Mouse (Mus musculus) cerebellum, postnatal 25 days (tissue): ENCODE data around the gene Gm3448.
"Not testable (repeated sequence)": the region's sequence is repeated elsewhere in the genome, so short reads cannot be mapped to it uniquely, and the experiment has no call there.

Source experiments
- DNase-seq, 2 experiments: peaks; one replicate each; pipeline ENCODE4 v3.0.0; 2021; ENCODE audit warnings: mixed read lengths in 2 of 2

Gene Gm3448

GRCm38 (mm10) chr17:15041175-15041729 is at the start of gene Gm3448, which contains the start of the genes Ermard and Tcte3:
Gene Gm3448, minus strand, starts transcription at chr17:15041537.
Gene Ermard, plus strand, starts transcription at chr17:15041208.
Gene Tcte3, minus strand, starts transcription at chr17:15041488.
- DNase-seq = peak; percentile 67 to 69

DNA sequence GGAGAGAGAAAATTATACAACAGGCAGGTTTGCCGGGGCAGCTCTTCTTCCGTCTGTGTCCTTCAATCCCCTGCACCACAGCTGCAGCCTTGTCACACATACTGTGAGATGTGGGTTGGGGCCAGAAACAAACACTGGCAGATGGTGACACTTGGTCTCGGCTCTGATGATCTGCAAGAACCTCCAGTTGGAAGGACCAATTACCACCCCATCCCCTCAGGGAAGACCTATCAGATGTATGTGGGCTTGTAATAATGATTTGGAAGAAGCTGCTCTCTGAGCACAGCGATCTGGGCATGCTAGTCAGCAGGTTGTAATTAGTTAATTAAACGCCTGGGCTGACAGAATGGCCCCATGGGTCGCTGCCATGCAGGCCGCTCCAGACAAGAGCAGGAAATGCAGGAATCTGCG is 47.3 kb upstream of the Gm3448 start:
- peak; percentile 15 to 41 for DNase-seq

DNA sequence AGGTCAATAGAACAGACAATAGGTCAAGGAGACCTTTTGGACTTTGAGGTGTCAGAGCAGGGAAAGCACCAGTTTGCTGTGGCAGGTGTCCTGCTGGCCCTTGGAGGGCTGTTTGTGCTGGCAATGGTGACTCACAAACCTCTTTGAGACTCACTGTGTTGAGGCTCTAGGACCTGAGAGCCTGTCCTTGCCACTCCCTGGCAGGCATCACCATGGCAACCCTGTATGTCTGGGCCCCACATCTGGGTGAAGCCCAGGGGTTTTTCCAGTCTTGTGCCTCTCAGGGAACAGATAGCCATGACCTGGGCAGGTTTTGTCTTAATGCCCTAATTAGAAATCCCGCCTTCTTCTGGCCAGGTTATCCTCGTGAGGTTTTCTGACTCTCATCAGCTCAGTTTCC is 46.8 kb upstream of the Gm3448 start:
- DNase-seq = peak in 1 of 2 experiments; percentile 12

DNA sequence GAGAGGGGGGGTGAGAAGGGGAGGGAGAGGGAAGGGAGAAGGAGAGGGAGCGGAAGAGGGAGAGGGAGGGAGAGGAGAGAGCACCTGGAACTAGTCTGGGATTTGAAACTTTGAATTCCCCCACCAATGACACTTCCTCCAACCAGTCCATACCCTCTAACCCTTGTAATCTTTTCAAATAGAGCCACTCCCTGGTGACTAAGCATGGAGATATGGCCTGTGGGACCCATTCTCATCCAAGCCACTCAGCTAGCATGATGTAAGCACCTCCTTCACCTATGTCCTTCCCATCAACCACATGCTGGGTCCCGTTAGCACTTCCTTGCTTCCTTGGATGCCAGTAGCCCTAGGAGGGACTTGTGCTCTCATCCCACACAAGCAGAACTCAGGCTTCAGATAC is 43.7 kb upstream of the Gm3448 start:
- no peak for DNase-seq

DNA sequence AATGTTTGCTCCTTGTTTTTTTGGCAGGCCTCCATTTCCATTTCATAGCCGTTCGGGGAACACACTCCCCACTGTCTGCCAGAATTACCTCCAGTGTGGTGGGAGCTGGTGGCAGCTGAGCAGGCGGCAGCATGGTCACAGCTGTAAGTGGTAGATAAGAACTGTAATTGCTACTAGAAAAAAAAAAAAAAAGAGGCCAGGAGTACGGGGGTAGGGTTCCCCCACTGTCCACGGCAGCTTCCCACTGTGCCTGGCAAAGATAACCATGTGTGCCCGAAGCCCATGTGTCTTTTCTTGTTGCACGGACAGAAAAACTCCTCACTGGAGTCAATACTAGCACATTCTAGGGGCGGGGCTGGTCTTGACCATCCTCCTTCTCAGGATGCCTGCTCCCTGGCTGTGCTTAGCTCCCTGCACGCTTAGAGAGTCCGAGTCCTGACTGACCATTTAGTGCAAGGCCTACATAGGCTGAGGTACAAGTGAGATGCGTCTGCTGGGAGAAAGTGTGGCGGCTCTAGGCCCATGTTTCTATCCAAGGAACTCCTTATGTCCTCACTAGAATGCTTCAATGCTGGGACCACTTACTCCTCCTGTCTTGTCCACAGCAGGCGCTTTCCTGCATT is 43.0 kb upstream of the Gm3448 start:
- no peak for DNase-seq

DNA sequence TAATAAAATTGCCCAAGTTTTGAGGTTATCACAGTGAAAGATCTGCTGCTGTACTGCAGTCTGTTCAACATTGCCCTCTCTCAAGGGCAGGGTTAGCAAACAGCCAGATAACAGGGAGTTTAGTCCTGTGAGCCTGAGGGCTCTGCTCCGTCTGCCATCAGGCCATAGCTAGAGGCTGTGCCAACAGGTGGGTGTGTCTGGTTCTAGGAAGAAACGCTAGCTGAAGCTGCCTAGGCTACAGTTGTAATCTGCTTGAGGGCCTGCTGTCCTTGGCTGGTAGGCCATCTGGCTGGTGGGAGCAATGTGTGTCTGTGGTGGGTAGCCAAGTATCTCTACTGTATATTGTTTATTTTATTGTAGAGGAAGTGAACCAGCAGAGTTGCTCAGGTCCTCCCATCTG is 36.2 kb upstream of the Gm3448 start:
- peak in 1 of 2 experiments; percentile 28 for DNase-seq

GRCm38 (mm10) chr17:15075033-15075432 is 33.7 kb upstream of the Gm3448 start:
- DNase-seq = no peak

- DNase-seq = no peak
These were observed 30.9 kb upstream of the Gm3448 start for GRCm38 (mm10) chr17:15072211-15072610.

DNA sequence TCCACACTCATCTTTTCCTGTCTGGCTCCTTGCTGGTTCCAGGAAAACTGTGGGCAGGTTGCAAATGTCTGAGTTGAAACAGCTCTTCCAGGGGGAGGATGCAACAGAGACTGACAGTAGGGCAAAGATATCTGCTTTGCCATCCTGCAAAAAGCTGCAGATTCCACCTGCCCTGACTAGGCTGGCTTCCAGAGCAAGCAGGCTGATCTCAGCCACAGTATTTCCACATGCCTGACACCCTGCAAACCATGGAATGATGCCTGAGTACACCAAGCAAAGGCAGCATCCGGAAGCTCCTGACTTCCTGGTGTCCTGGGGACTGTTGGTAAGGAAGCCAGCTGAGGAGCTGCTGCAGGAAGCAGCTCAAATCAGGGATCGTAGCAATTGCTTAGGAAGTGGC is 27.8 kb upstream of the Gm3448 start:
- peak in 1 of 2 experiments; percentile 21 for DNase-seq

GRCm38 (mm10) chr17:15068040-15068792 is 26.9 kb upstream of the Gm3448 start:
- no peak for DNase-seq

DNA sequence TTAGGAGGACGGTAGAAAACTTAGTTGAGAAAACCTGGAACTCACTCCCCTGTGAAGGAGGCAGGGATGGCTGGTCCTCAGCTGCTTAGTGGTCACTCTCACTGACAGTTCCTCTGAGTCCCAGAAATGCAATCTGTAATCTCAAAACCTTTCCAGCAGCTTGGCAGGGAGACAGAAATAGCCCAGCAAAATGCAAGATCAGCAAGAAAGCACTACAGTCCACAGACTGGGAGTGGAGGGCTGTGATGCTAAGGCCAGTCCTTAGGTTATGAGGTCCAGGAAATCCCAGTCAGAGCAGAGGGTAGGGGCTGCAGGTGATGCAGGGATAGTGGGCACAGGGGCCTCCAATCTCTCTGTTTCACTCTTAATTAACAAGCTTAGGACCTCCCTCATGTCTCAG is 25.6 kb upstream of the Gm3448 start:
- no peak for DNase-seq

GRCm38 (mm10) chr17:15066066-15066465 is 24.7 kb upstream of the Gm3448 start:
- DNase-seq = peak in 1 of 2 experiments; percentile 20

DNA sequence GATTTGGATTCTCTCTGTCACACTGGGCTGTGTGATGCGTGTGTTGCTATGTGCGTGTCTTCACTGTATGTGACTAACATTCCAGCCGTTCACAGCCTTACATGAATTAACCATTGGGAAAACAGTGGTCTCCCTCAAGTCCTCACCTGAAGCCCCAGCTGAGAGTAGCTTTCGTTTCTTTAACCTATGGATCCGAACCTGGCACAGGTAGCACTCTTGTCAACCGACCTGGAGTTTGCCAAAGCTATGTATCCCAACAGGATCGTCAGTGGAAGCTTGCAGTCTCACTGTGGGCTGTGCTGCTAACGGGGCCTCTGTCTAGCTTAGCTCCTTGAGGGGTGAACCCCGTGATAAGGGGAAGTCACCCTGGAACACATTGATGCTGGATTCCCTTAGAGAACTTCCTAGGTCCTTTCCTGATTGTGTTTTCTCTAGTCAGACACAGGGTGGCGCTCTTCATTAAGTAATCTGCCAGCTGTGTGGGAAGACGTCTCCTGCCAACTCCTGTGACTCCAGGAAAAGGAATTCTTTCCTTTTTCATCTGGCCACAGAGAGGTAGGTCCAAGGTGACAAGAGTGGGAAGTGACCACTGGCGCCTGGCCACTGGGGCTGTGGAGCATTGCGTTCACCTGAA is 24.2 kb upstream of the Gm3448 start:
- peak; percentile 60 to 70 for DNase-seq

DNA sequence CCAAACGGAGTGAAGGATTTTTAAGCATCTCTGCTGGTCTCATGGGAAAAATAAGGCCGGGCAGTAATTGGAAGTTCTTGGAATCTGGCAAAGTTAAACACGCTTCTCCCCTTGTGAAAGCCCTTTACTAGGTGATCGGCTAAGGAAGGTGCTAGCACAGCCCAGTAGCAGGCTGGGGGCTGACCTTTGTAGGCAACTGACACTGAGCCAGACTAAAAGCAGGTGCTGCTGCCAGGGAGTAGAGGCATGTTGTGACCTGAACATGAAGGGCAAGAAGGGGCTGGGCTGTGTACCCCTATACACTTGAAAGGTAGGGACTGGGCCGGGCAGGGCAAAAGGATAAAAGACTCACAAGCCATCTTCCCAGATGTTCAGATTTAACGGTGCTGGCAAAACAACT is 19.0 kb upstream of the Gm3448 start:
- DNase-seq = no peak

DNA sequence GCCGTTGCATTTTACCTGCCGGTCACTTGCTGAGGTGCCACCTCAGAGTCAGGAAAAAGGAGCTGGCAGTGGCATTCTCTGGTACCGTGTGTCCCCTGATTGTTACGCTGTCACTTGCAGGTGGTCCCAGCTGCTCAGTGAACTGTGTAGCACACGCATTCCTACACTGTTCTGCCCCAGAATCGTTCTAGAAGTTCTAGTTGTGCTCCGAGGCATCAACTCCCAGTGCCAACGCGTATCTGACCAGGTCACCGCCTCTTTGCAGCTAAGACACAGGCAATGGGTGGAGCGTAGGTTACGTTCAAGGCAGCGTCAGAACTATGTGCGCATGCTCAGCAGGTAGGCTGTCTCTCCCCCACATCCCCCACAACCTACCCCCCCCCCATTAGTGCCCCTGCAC is 18.3 kb upstream of the Gm3448 start:
- DNase-seq = no peak

DNA sequence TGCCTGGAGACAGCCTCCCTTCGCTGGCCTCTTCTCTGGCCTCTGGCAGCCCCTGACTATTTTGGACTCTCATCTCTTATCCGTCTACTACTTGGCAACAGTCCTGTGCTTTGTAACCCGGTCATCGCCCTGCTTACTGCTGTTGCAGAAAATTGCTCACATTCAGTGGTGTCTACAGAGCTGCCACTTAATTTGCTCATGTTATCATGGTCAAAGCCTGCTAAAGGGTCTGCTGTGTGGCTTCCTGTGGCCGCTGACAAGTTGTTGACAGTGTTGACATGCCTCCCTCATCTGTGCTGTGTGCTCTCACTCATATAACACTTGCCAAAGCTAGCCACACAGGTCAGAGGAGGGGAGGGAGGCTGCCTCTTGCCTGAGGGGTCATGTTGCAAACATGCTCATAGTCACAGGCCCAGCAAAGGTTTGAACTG is 16.8 kb upstream of the Gm3448 start:
- no peak for DNase-seq

- no peak for DNase-seq
These were observed 14.6 kb upstream of the Gm3448 start for GRCm38 (mm10) chr17:15055925-15056324.

GRCm38 (mm10) chr17:15053829-15054200 is 12.5 kb upstream of the Gm3448 start:
- not testable (repeated sequence) for DNase-seq

- not testable (repeated sequence) for DNase-seq
These were observed 12.0 kb upstream of the Gm3448 start for GRCm38 (mm10) chr17:15053183-15053828.

GRCm38 (mm10) chr17:15052766-15053165 is 11.4 kb upstream of the Gm3448 start:
- not testable (repeated sequence) for DNase-seq

- DNase-seq = not testable (repeated sequence)
These were observed 9.0 kb upstream of the Gm3448 start for GRCm38 (mm10) chr17:15050338-15050737.

GRCm38 (mm10) chr17:15040455-15040854 is 882 bp downstream of the Gm3448 start:
- DNase-seq = not testable (repeated sequence)

GRCm38 (mm10) chr17:15031414-15031813 is 9.9 kb downstream of the Gm3448 start:
- not testable (repeated sequence) for DNase-seq
